Mouse (Mus musculus) c-Kit-negative CD71-positive TER-119-positive erythroid progenitor cells, embryonic 14.5 days (primary cell): ENCODE measurements around the gene Eno1.
"Not testable (repeated sequence)": the region's sequence is repeated elsewhere in the genome, so short reads cannot be mapped to it uniquely, and the experiment has no call there.

Source experiments
- DNase-seq: peaks from one replicate; pipeline ENCODE4 v3.0.0-alpha.2; 2013; ENCODE audit warnings: low read depth, low spot score

Eno1 gene

DNA sequence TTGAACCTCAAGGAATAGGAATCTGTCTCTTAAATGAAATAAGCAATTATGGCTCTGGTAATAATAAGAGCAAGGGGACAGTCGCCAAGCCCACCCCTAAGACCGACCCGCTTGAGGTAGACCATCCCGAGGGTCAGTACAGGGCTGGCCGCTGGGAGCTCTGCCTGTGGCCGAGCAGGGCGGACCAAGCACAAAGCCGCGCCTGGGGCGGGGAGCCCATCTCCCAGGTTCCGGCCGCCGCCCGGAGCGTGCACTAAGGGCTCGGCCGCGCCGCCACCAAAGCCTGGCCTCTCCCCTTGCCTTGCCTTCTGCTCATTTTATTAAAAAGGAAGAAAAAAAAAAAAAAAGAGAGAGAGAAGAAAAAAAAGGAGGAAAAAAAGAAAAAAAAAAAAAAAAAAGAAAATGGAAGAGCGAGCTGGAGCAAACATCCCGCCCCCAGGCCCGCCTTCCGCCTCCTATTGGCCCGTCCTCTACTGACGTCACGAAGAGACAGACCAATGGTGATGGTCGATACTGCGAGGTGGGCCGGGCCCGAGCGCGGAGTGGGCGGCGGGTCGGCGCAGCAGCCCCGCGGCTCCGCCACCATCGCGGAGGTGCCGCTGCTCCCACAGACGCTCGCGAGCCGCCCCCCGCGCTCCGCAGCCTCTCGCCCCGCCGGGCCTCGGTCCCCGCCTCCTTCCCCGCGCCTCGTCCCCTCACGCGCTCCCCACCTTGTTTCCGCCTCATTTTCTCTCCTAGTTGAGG lies 44.7 kb downstream of the Eno1 start, which contains the start of gene Rere:
Rere (plus strand) TSS at position 629 of the 744 bp plus-strand sequence.
- DNase-seq: peak; percentile 96

DNA sequence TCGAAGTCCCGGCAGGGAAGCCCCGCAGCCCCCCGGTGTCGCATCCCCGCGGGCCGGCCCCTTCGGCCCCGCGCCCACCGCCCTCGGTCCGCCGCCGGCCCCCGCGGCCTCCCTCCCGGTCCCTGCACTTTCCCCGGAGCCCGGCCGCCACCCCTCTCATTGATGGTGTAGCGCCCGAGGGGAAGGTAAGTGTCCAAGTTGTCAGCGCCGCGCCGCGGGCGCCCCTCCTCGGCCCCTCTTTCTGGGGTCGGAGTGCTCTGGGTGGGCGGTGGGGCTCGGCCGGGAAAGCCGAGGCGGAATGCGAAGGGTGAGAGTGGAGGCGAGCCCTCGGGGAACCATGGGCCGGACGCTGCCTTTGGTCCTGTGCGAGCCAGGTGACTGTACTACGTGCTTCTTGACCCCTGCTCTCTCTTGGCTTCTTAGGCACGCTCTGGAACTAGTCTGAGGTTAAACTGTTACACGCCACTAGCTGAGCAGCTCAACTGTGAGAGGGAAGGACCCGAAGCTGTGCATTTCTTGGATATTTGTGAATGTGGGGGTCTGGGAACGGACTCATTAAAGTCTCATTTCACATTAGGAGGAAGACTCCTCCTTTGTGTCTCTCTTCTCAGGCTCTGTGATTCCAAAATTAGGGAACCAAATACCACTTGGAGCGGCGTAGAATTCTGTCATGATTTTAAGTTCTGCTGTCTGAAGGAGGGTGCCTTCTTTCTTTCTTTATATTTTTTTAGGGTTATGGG lies 45.5 kb downstream of the Eno1 start:
- DNase-seq: peak; percentile 15

DNA sequence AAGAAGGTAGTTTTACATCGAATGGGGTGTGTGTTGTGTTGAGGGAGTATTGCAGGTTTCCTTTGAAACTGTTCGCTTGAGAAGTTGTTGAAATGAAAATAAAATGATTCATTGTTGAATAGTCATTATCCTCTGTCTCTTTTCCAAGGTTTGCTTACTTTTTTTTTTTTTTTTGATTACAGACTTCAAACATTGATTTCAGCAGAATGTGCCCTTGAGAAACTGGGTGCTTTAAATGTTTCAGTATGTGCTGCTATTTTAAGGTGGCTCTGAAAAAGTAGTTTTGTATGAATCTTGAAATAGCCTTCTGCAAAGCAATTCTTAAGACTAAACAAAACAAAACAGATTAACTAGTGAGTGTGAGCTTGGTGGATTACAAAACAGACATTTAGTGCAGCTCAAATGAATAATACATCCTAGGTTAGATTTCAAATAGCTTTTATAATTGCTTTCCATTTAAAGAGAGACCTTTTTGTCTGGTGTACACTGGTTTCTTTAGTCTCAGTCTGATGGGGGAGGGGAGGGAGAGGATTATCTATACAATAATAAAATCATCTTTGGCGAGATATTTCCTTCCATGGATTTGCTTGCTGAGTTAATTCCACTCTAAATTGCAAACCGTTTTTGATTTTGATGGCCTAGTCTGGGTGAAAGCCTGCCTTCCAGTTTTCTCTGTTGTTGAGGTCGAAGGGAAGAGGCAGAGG lies 46.3 kb downstream of the Eno1 start:
- no peak for DNase-seq

DNA sequence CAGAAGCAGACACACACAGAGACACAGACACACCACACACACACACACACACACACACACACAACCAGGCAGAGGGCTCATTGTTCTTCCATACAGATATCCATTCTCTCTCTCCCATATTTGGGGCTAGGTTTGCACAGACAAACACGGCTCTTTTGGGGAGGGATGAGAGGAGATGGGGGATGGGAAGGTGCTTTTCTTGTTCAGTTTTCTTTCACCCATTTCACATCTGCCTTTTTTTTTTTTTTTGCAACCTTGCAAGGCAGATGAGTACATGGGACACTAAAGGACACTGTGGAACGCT lies 46.8 kb downstream of the Eno1 start:
- DNase-seq: no peak

DNA sequence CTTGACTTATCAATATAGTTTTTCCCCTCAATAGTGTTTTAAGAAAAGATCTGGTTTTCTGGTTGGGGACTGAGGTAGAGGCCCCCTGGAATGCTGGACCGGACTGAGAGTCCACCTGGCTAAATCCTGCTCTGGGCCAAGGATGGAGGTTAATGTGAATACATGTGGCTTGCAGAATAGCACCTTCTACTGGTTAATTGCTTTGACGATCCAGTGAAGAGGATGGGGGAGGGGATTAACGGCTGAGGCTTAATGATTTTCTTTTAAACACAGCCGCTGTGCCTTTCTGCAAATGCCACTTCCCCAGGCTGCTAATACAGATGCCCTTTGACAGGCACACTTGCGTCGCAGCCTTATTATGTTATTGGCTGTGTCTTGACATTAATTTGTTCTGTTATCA lies 47.5 kb downstream of the Eno1 start:
- DNase-seq: no peak

DNA sequence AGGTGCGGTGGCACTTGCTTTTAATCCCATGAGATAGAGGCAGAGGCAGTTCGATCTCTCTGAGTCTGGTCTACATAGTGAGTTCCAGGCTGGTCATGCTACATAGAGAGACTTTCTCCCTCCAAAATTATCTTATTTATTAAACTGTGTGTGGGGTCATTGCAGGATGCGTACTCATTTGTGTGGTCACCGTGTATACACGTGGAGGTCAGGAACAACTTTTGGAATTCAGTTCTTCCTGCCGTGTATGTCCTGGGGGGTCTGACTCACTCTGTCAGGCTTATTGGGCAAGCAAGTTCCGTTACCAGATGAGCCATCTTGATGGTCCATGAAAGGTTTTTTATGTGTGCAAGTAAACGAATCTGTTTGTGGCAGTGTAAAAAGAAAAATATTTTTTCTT lies 50.5 kb downstream of the Eno1 start:
- DNase-seq: no peak

DNA sequence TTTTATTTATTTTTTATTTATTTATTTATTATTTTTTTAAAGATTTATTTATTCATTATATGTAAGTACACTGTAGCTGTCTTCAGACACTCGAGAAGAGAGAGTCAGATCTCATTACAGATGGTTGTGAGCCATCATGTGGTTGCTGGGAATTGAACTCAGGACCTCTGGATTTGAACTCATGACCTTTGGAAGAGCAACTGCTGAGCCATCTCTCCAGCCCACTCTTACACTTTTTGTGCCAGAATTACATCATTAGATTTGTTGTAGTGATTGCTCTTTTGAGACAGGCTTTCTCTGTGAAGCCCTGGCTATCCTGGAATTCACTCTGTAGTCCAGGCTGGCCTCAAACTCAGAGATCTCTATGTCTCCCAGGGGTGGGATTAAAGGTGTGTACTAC lies 50.9 kb downstream of the Eno1 start:
- not testable (repeated sequence) for DNase-seq

DNA sequence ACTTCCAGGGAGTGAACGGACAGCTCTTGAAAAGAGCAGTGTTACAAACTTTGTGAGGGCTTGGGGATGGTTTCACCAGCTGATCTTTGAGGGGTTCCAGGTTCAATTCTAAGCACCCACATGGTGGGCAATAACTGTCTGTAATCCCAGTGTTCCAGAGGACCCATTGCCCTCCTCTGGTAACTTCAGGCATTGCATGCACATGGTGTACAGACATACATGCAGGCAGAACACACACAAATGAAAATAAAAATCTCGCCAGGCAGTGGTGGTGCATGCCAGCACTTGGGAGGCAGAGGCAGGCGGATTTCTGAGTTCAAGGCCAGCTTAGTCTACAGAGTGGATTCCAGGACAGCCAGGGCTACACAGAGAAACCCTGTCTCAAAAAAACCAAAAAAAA lies 55.4 kb downstream of the Eno1 start:
- DNase-seq: no peak

DNA sequence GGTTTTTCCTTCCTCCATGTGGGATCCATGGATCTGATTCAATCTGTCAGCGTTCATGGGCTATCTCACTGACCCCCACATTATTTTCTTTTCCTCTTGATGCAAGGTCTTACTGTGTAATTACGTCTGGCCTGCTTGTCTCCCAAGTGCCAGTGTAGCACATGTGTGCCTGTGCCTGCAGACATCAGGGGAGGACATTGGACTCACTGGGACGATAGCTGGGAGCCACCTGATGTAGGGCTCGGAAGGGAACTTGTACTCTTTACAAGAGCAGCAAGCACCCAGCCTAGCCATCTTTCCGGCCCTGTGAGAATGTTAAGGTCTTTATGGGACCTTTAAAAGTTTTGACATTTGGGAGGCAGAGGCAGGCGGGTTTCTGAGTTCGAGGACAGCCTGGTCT lies 58.3 kb downstream of the Eno1 start:
- DNase-seq: no peak

DNA sequence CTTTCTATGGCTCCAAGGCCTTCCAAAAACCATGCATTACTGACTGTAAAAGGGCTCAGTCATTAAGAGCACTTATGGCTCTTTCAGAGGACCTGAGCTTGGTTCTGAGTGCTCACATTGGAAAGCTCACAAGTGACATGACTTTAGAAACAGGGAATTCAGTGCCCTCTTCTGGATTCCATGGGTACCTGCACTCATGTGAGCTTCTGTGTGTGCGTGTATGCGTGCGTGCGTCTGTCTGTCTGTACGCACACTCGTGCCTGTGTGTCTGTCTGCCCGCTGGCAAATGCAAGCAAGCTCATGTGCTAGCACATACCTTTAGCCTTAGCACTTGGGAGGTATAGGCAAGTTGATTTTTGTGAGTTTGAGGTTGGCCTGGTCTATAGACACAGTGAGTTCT lies 59.4 kb downstream of the Eno1 start:
- no peak for DNase-seq
